Mouse (Mus musculus) telencephalon, adult 2 months (tissue): ENCODE measurements around the gene Serinc4.
A peak's percentile ranks its signal among the peaks of the same experiment; 100 is the strongest.
"Not testable (repeated sequence)": the region's sequence is repeated elsewhere in the genome, so short reads cannot be mapped to it uniquely, and the experiment has no call there.

Experiments
- DNase-seq: peaks from one replicate; pipeline ENCODE4 v3.0.0-alpha.2; 2011; ENCODE audit warnings: low read depth, low spot score

Serinc4 gene

DNA sequence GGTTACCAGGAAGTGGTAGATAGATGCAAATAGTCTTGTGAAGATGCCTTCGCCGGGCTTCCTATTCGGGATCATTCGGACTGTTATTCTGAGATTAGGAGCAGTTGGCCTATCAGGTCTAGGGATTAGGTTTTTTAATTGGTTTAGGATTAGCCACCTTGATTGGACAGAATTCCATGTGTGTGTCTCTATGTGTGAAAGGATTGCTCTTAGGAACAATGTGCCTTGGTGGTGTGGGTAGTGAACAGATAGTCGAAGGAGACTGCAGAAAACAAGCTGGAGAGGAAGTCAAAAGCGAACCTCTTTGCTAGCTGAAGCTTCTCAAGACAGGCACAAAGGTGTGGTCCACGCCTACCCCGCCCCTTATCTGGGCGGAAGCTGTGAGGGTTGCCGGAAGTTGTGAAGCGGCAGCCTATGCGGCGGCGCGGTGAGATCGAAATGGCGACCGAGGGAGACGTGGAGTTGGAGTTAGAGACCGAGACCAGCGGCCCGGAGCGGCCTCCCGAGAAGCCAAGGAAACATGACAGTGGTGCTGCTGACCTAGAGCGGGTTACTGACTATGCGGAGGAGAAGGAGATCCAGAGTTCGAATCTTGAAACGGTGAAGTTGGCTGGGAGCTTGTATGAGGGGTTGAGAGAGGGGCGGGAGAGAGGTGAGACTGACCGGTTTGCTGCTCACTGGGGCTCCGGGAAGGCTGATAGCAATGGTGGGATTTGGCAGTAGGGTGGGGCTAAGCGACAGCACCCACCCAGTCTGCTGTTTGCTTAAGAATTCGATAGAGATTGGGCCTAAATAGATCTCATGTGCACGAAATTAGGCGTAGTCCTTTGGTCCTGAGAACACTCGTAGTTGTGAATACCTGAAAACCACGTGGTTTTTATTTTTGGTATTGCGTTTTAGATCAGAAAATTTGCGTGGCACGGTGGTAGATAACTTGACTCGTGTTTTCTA lies at the start of gene Serinc4:
Serinc4 (minus strand) TSS at position 90 of the 951 bp plus-strand sequence.
- DNase-seq, result peak; percentile 81

DNA sequence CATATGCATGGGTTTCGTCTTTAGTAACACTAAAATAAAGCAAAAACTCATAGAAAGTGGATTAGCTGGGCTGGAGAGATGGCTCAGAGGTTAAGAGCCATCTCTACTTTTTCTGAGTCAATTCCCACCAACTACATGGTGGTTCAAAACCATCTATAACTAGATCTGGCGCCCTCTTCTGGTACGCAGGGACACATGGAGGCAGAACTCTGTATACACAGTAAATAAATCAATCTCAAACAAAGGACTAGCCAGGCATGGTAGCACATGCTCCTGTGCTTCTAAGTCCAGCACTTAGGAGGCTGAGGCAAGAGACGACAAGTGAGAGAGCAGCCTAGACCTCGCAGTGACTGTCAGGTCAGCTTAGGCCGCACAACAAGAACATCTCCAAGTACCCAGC lies 45.0 kb upstream of the Serinc4 start:
- not testable (repeated sequence) for DNase-seq

DNA sequence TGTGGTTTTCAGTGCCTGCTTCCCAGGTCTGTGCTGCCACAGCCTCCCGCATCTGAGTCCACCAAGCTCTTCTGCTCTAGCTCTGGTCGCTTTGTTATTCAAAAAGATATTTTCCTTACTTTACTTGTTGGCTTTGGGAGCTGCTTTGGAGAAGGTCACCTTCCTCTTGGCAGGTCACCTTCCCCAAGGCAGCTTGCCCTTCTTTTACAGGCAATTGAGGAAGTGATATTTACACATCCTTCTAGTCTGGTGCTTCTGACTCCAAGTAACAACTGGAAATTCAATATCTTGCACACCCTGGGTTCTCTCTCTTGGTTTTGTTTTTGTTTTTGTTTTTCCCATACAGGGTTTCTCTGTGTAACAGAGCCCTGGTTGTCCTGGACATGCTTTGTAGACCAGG lies 27.8 kb upstream of the Serinc4 start:
- not testable (repeated sequence) for DNase-seq

DNA sequence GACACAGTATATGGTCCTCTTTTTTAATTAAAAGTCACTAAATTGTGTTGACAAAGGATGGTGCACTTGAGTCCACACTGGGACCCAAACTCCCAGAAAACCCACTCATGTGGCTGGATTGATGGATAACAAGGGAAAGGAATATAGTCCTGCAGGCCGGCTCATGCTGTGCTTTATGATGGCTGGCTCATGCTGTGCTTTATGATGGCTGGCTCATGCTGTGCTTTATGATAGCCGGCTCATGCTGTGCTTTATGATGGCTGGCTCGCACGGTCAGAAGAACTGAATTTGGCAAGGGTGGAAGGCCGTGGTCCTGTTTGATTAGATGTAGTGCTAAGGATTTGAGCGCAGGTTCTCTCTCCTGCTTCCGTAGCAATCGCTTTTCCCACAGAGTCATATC lies 27.0 kb upstream of the Serinc4 start:
- no peak for DNase-seq

DNA sequence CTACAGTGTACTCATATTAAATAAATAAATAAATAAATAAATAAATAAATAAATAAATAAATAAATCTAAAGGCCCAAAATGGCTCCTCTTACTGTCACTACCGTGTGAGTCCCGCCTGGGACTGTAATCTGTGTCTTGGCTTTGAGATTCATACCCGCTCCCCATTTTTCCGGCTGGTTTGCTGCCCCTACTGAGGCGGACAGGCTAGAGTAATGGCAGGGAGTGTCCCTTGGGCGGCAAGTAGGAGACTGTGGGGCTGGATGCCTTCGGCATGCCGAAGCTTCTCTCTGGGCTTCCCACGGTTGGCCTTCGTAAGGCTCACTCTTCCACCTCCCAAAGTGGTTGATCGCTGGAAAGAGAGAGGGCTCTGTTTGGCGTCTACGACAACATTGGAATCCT lies 24.3 kb upstream of the Serinc4 start:
- not testable (repeated sequence) for DNase-seq

DNA sequence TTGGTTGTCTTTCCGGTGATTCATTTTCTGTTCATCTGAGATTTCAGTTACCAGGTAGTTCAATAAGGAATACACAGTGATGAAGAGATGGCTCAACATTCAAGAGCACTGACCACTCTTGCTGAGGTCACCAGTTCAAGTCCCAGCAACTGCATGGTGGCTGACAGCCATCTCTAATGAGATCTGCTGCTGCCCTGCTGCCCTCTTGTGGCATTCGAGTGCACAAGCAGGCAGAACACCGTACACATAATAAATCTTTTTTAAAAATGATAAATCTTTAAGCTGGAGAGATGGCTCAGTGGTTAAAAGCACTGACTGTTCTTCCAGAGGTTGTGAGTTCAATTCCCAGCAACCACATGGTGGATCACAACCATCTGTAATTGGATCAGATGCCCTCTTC lies 23.9 kb upstream of the Serinc4 start:
- DNase-seq, result no peak

DNA sequence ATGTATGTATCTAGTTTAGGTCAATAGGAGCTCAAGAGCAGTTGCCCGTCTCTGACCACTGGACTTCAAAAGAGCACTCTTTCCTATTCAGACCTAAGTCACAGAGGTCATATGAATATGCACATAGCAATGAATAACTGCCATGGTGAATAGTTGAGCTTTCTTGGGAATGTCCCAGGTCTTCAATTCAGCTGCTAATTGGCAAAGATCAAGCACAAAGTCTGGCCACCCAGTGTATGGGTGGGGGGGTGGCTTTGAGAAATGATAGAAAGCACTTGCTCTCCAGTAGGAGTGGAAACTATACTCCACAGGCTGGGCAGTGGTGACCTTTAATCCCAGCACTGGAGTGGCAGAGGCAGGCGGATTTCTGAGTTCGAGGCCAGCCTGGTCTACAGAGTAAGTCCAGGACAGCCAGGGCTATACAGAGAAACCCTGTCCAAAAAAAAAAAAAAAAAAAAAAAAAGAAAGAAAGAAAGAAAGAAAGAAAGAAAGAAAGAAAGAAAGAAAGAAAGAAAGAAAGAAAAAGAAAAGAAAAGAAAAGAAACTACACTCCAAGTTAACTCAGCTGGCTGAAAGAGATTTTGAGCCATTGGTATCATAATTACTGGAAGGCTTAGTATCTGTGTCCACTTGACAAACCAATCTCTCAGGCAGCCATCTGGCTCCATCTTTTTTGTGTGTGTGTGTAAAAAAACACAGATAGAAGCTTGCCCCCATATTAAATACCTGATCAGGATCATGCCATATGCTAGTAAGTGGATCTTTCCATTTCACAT lies 21.1 kb upstream of the Serinc4 start:
- no peak for DNase-seq

DNA sequence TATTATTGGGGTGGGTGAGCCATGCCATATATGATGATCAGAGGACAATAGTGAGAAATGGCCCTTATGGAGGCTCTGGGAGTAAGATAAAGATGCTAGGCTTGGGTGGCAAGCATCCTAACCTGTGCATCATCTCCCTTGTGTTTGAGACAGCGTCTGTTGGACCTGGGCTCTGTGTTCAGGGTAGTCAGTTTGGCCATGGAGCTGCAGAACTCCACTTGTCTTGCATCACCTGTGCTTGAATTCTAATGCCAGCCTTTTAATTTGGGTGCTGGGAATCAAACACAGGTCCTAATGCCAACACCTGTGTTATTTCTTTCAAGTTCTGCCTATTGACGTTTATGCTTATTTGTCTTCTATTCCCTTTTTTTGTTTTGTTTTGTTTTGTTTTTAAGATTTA lies 18.7 kb upstream of the Serinc4 start:
- not testable (repeated sequence) for DNase-seq

DNA sequence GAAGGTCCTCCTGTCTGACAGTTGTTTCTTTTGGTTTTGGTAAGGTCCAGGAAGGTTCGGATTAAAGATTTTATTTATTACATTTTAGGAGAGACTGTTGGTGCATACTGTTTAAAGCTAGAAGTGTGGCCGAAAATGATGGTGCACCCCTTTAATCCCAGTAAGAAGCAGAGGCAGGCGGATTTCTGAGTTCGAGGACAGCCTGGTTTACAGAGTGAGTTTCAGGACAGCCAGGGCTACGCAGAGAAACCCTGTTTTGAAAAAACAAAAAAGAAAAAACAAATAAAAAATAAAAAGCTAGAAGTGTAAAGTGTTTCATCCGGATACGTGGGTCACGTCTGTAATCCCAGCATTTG lies 17.6 kb upstream of the Serinc4 start:
- no peak for DNase-seq

DNA sequence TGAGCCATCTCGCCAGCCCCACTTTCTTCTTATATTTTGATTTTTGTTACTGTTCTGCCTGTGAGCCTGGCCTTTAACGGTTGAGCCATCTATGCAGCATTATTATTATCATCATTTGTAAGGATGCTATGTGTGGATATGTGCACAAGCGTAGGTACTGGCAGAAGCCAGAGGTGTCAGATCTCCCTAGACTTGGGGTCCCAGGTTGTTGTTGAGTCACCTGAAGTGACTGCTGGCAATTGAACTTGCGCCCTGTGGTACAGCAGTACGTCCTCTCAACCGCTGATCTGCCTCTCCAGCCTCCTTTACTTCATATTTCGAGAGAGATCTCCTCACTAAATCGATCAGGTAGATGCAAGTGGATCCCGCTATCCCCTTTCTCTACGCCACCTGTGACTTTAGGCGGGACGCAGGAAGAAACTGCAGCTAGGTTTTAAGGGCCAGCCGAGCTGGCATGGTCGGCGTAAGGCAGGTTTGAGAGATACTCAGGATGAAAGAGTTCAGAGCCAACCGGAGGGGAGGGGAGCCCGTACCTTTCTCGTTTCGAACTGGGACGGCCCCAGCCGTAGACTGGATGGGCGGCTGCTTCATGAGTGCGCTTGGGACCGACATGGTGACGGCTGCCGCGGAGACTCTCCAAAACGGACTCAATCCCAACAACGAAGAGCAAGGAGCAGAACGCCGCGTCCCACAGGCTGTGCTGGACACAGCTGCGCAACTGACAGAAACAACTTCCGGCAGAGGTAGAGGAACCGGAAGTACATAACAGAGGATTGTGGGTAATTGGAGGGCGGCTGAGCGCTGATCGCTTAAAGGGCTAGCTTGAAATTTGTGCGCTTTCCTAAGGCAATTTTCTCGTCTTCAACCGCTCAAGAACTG lies 17.0 kb upstream of the Serinc4 start, which contains the start of gene Mfap1b:
Mfap1b (minus strand) TSS at position 767 of the 879 bp plus-strand sequence.
- DNase-seq, result peak; percentile 94

DNA sequence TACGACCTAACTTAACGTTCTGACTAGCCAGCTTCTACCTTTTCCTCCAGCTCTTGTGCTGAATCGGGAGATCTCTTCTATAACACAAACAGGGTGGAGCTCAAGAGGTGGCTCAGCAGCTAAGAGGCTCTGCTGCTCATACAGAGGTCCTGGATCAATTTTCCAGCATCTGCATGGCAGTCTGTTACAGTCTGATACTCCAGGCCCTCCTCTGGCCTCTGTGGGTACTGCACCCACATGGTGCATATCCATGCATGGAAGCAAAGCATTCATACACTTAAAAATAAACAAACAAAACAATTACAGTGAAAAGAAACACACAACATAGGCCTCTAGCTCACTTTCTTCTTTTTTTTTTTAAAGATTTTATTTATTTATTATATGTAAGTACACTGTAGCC lies 16.2 kb upstream of the Serinc4 start:
- not testable (repeated sequence) for DNase-seq

DNA sequence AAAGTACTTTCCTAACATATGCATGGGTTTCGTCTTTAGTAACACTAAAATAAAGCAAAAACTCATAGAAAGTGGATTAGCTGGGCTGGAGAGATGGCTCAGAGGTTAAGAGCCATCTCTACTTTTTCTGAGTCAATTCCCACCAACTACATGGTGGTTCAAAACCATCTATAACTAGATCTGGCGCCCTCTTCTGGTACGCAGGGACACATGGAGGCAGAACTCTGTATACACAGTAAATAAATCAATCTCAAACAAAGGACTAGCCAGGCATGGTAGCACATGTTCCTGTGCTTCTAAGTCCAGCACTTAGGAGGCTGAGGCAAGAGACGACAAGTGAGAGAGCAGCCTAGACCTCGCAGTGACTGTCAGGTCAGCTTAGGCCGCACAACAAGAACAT lies 12.4 kb upstream of the Serinc4 start:
- DNase-seq, result not testable (repeated sequence)

DNA sequence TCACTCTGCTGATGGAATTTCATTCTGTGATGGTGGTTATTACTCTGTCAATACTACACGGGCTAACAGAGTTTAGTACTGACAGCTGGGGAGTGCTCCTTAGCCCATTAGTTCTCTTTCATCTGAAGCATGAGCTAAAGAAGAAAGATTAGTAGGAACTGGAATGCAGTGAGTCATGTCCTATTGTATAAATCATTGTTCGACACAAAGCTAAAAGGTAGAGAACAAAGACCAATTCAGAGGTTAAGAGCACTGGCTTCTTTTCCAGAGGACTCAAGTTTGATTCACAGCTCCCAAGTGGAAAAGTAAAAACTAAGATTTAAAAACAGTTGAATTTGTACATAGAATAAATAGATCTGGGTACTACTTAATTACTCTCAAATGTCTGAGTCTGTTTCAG lies 3.5 kb upstream of the Serinc4 start:
- no peak for DNase-seq

DNA sequence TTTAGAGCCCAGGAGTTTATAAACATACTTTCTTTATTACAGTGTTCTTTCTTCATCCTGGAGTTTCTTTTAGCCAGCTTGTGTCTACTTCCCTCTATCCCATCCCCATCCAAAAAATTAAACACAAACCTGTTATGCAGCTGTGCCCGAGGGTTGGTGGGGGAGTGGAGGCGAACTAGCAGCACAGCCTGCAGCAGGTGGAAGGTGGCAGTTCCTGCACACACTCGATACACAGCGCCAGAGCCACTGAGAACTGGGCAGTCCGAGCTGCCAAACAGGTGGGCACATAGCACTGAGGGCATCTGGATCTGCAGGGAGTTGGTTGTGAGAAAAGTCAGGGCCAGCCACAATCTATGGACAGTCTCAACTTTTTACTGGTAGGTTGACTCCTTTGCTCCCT lies 1.0 kb downstream of the Serinc4 start:
- DNase-seq, result no peak

DNA sequence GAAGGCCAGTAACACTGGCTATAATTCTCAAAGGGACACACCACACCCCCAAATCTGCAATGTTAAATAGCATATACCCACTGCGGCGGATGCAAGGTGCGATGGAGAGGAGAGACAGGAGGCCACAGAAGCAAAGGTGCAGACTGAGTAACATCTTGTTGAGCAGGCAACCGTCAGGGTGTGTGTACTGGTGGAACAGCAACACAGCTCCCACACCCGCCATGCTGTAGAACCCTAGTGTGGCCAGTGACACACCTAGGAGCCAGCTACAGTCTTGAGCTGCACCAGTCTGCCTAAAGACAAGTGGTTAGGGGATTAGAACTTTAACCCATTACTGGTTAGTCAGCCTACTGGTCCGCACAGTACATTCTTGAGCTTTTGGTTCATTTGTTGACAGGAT lies 2.7 kb downstream of the Serinc4 start:
- no peak for DNase-seq

DNA sequence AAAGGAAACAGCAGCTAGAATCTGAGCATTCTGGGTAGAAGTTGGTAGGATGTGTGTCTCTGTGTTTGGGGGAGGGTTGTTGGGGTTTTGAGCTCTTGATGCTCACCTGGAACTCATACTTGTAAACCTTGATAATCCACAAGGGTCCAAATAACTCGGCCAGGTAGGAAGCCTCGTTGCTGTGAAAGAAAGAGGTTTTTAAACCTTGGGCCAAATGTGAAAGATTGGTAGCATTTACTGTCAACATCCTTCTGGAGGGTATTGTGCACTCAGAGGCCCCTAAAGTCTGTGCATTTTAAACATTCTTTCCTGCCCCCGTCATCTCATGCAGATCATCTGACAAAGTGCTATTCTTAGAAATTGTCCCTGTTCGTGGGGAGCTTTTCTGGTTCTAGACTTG lies 3.6 kb downstream of the Serinc4 start, which contains the start of gene Hypk:
Hypk (plus strand) TSS at position 301 of the 400 bp plus-strand sequence.
- DNase-seq, result no peak

DNA sequence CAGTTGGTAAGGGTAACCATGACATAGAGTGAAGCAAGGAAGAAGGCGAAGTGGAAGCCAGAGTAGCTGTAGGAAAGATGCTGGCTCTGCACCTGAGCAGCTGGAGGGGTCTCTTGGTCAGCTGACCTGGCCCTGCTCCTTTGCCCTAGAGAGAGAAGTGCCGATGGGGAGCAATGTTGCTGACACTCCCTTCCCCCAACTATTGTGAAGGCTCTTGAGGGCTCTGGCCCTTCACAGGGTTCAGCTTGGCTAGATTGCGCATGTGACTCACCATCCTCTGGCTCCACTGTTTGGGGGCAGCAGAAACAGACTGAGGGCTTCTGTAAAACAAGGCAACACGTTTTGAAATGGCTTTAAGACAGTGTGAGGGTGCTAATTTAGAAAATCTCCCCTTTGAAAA lies 4.2 kb downstream of the Serinc4 start:
- DNase-seq, result no peak

DNA sequence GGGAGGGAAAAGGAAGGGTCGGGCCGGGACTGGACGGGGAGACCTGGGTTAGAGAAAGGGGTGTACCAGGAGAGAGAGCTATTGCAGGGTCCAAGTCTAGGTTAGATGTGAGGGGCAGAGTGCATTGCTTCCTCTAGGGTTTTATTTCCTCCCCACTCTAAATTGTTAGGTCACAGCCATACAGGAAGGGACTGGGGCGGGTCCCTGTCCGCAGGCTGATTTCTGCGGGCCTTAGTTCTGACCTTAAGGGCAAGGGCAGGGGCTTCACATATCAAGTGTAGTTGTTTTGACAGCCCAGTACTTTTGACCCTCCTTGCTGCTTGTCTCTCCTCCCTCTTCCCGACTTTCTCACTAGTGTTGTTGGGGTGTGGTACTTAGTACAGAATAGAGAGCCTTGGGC lies 6.5 kb downstream of the Serinc4 start:
- no peak for DNase-seq

DNA sequence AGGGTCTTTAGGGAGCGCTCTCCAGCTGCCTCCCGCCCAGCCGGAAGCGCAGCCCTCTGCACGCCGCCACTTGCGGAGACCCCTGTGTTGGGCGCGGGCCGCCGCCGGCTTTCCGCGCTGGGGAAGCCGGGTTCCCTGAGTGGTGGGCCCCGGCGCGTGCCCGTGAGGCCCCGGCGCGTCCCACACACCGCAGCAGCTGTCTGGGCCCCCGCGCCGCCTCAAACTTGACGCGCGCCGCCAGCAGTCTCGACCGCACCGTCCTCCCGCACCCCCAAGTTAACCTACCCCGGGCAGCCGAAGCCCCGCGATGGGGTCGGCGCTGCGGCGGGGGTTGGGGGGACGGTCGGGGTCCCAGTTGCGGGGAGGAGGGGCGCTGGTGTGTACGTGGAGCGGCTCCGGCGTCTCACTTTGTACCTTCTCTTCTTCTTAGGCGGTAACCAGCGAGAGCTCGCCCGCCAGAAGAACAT lies 7.0 kb downstream of the Serinc4 start:
- no peak for DNase-seq

DNA sequence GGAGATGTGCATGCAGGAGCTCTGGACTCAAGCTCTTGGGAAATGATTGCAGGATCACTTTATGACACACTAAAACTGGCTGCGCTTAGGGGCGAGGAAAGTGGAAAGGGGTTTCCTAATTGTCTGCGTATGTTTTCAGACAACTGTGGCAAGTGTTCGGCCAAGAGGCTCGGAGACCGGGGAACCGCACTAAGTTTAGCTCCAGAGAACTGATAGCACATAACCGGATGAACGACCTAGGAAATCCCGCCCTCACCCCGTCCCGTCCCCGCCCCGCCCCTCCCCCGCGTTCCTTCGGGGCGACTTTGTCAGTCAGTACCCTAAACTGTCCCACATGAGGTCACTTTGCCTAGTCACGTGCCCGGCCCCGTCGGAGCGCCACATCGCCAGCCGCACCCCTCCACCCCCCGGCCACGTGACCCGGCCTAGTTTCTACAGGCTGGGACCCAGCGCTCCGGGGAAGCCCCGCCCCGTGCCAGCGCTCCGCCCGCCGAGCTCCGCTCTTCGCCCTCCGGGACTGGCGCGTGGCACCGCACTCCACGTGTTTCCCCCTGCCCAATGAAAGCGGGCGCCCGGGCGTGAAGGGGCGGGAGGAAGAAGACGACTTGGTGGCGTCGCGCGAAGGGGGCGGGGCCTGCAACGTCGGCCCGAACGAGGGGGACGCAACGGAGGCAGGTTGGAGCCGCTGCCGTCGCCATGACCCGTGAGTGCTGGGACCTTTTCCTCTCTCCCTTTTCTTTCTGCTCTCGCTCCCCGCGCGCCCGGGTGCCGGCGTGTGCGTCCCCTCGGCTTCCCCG lies 7.6 kb downstream of the Serinc4 start, which contains the start of gene Serf2:
Serf2 (plus strand) TSS at position 457 of the 797 bp plus-strand sequence.
- peak; percentile 94 for DNase-seq
